Mouse (Mus musculus) spleen, adult 2 months (tissue): ENCODE data around the gene BC005537.

Experiments
- CTCF ChIP-seq: fragments of 200-500 bp; IDR thresholded peaks from 2 replicates; pipeline ENCODE4 v1.5.1; 2011; ENCODE audit warnings: mild to moderate bottlenecking, inconsistent platforms; ENCODE audit not compliant: insufficient read depth, insufficient read length, insufficient replicate concordance; ENCODE audit errors: extremely low read depth
- POLR2A ChIP-seq: fragments of 200-500 bp; IDR thresholded peaks from 2 replicates; pipeline ENCODE4 v1.6.1; 2011; ENCODE audit warnings: low read depth, low read length, inconsistent platforms

DNA sequence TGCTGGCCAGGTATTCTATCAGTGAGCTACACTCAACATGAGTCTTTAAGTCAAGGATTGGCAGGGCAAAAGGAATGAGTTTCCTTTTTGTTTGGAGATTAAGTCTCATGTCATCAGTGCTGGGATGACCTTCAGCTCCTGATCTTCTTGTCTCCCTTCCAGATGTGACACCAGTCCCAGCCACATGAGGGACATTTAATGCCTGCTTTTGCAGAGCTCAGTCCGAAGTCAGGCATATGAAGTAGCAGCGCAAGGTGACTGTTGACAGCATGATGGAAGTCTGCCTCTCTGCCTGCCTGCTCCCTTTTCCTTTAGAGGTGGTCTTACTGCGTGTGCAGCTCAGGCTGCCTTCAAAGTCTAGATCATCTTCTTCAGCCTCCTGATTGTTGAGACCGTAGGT lies 23.2 kb downstream of the BC005537 start:
- TF ChIP-seq POLR2A (no peak), CTCF (no peak)
